Comparison of ENCODE assay signal across 22 mouse cellular contexts in the genomic region with DNA sequence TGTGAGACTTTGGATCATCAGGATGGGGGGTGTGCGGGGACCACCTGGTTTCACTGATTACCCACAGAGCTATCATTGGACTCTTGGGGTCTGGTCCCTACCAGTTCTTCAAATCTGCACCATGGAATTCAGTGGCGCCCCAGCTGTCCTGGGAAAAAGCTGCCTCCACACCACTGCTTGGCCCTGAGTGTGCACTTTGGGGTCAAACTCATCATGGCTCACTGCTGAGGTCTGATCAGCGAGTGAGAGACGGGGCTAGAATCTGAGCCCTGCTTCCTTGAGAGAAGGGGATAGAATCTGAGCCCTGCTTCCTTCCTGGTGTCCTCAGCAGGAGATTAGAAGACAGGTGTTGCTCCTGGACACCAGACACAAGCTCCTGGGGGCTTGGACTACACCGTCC. TPM values are rescaled to one million over a fixed set of nuclear protein-coding genes. Genes with fewer than 3 reads are reported as not detected.
DNase-seq lines count a peak whose midpoint lies in the region; ATAC-seq and TF ChIP-seq lines count a peak whose summit lies in the region.
"Had no signal": no experiment of that assay in that cellular context is flagged by ENCODE, and none has a peak within 500 bp of the region (broad histone marks: within the 10 kb centered on the region; RNA-seq: fewer than 3 reads in every experiment).

No protein-coding gene starts in this region.

- no peak for ATAC-seq in midbrain, embryonic 14.5 days (ENCODE audit: low FRiP score, low TSS enrichment)
- no peak for ATAC-seq in embryonic facial prominence, embryonic 15.5 days (ENCODE audit: insufficient number of reproducible peaks, low FRiP score, low TSS enrichment, low read depth)
- no peak for ATAC-seq in cerebellum, adult (ENCODE audit: insufficient number of reproducible peaks, low FRiP score, low TSS enrichment)
- ATAC-seq: Patski had no signal

- intact Hi-C loops in gastrocnemius, adult 2 months (cut with DNase I), result loop anchor here (2.0 to 5.0 kb wide), 2 partner anchors 74 to 105 kb away; no protein-coding TSS in a partner anchor

- H3K27ac ChIP-seq in gastrocnemius, adult 2 months, result peak overlapping the region; percentile 35; the same call in 1 of the 2 replicates
- H3K27ac ChIP-seq in midbrain, embryonic 10.5 days (replicated peaks), result peak overlapping the region; percentile 63; the same call in 1 of the 2 replicates
- H3K27ac ChIP-seq in midbrain, embryonic 14.5 days (replicated peaks; ENCODE audit: low read depth, low read length), result no peak overlapping the region
- H3K27ac ChIP-seq in embryonic facial prominence, embryonic 15.5 days (replicated peaks), result peak overlapping the region; percentile 34; the same call in 1 of the 2 replicates
- H3K27ac ChIP-seq: hindbrain, embryonic 12.5 days; limb, embryonic 12.5 days; liver, embryonic 12.5 days; stomach, embryonic 15.5 days had no signal

- H3K4me3 ChIP-seq in gastrocnemius, adult 2 months, result no peak overlapping the region
- no peak overlapping the region for H3K4me3 ChIP-seq in midbrain, embryonic 10.5 days
- H3K4me3 ChIP-seq in midbrain, embryonic 14.5 days (replicated peaks; ENCODE audit: low read depth, low read length), result no peak overlapping the region
- H3K4me3 ChIP-seq in embryonic facial prominence, embryonic 15.5 days (replicated peaks), result no peak overlapping the region
- H3K4me3 ChIP-seq: hindbrain, embryonic 12.5 days; limb, embryonic 12.5 days; liver, embryonic 12.5 days had no signal

- no peak overlapping the region for H3K4me2 ChIP-seq in midbrain, embryonic 14.5 days (ENCODE audit: low read length)
- H3K4me2 ChIP-seq in embryonic facial prominence, embryonic 15.5 days (replicated peaks), result no peak overlapping the region

- no peak overlapping the region for H3K9ac ChIP-seq in midbrain, embryonic 14.5 days (replicated peaks; ENCODE audit: low read length)
- no peak overlapping the region for H3K9ac ChIP-seq in embryonic facial prominence, embryonic 15.5 days
- H3K9ac ChIP-seq: forebrain, postnatal 0 days; hindbrain, embryonic 12.5 days; limb, embryonic 12.5 days; liver, postnatal 0 days; stomach, embryonic 15.5 days had no signal

- DNase-seq in gastrocnemius, adult 2 months, result no peak
- no peak for DNase-seq in gastrocnemius, postnatal 25 days
- no peak for DNase-seq in midbrain, embryonic 10.5 days (ENCODE audit: low spot score)
- DNase-seq in midbrain, embryonic 14.5 days, result no peak
- DNase-seq in thymus, postnatal 36 days, result no peak
- DNase-seq: cerebellum, adult 18-20 months; cerebellum, postnatal 10 days; forebrain, postnatal 0 days; gastrocnemius, postnatal 10 days; heart, postnatal 36 days; kidney, adult 9 months; kidney, postnatal 10 days; layer of hippocampus, adult 9-11 months; liver, postnatal 0 days; lung, postnatal 36 days had no signal

- H3K9me3 ChIP-seq in midbrain, embryonic 10.5 days (replicated peaks), result no peaks in the 10 kb centered on the region
- no peaks in the 10 kb centered on the region for H3K9me3 ChIP-seq in midbrain, embryonic 14.5 days (ENCODE audit: control insufficient read depth, low read length)
- no peaks in the 10 kb centered on the region for H3K9me3 ChIP-seq in embryonic facial prominence, embryonic 15.5 days (replicated peaks)
- H3K9me3 ChIP-seq: hindbrain, embryonic 12.5 days; limb, embryonic 12.5 days; liver, embryonic 12.5 days; stomach, embryonic 15.5 days had no signal

- no peaks in the 10 kb centered on the region for H3K36me3 ChIP-seq in midbrain, embryonic 10.5 days
- H3K36me3 ChIP-seq in midbrain, embryonic 14.5 days (ENCODE audit: control insufficient read depth, insufficient read depth, low read length), result no peaks in the 10 kb centered on the region
- no peaks in the 10 kb centered on the region for H3K36me3 ChIP-seq in embryonic facial prominence, embryonic 15.5 days
- H3K36me3 ChIP-seq: hindbrain, embryonic 12.5 days; limb, embryonic 12.5 days; liver, embryonic 12.5 days; stomach, embryonic 15.5 days had no signal

- 76% methylated on average over 5 of the region's 5 CpGs for WGBS in midbrain, embryonic 10.5 days
- WGBS in midbrain, embryonic 14.5 days, result 83% methylated on average over 5 of the region's 5 CpGs
- WGBS in embryonic facial prominence, embryonic 15.5 days, result 73% methylated on average over 5 of the region's 5 CpGs

- H3K4me1 ChIP-seq in midbrain, embryonic 10.5 days, result peaks cover 20% of the 10 kb centered on the region
- no peaks in the 10 kb centered on the region for H3K4me1 ChIP-seq in midbrain, embryonic 14.5 days (ENCODE audit: control insufficient read depth, insufficient read depth, low read length)
- peaks cover 39% of the 10 kb centered on the region for H3K4me1 ChIP-seq in embryonic facial prominence, embryonic 15.5 days

- no peak for TF ChIP-seq CTCF in gastrocnemius, adult 2 months (IDR thresholded peaks at IDR 0.05)

- peaks cover 24% of the 10 kb centered on the region for H3K27me3 ChIP-seq in midbrain, embryonic 10.5 days (ENCODE audit: low read depth, poor library complexity, severe bottlenecking)
- H3K27me3 ChIP-seq in midbrain, embryonic 14.5 days (ENCODE audit: control insufficient read depth, insufficient read depth, low read length), result no peaks in the 10 kb centered on the region
- H3K27me3 ChIP-seq in embryonic facial prominence, embryonic 15.5 days, result no peaks in the 10 kb centered on the region
- H3K27me3 ChIP-seq: stomach, embryonic 15.5 days had no signal

RNA-seq across cellular contexts. Expression of a gene that starts 55.8 kb away (rescaled TPM):
- total RNA-seq in gastrocnemius, adult 2 months (2021), result 10 to 100 TPM; 12.5 to 15.3 TPM
- total RNA-seq in gastrocnemius, postnatal 25 days (2021), result 10 to 100 TPM; 17.3 to 42.4 TPM
- 5.8 and 10.1 TPM in 2 replicates for polyA plus RNA-seq in midbrain, embryonic 10.5 days (2016; fragmentation: Nextera tagmentation; extraction: Ambion mirVana)
- 3.9 and 10.0 TPM in 2 replicates for polyA plus RNA-seq in midbrain, embryonic 14.5 days (2014; fragmentation: Nextera tagmentation; extraction: Ambion mirVana)
- polyA plus RNA-seq in embryonic facial prominence, embryonic 15.5 days (2015; fragmentation: Nextera tagmentation; extraction: Ambion mirVana), result 8.8 and 9.4 TPM in 2 replicates
